In the genomic region with DNA sequence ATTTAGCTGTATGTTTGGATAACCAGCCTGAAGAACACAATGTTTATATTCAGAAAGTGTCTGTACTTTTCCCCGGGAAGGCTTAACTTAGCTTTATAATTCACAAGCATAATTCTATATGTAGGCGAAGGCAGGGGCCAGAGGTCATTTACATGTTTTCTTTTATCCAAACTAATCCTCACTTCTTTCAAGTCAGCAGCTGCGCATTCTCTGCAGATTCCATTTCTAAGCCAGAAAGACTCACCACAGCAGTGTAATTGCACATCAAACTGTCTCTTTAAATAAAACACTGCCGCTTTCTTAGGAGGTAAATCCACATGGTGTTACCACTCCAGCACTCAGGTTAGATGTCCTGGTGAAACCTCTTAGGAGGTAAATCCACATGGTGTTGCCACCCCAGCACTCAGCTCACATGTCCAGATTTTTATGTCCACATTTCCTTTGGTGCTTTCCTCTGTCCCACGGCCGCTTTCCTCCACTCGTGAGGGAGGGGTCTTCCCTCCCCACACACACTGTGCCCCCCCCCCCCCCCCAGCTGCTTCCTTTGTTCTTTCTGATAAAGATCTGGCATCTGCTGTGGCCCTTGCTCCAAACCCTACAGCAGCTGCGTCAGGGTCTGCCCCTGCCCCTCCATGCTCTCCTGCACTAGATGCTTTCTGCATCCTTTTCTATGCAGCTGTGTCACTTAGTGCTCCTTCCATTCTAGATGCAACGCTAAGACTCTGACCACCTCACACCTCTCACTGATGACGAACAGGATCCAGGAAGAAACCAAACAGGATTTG, we compare ENCODE assay signal across 15 mouse cellular contexts.
A peak's percentile ranks its signal among the peaks of the same experiment; 100 is the strongest.
DNase-seq lines count a peak whose midpoint lies in the region; ATAC-seq lines count a peak whose summit lies in the region.
"Had no signal": no experiment of that assay in that cellular context is flagged by ENCODE, and none has a peak within 500 bp of the region (broad histone marks: within the 10 kb centered on the region; RNA-seq: fewer than 3 reads in every experiment).

No protein-coding gene starts in this region.

- DNase-seq in heart, adult 11 months = peak; percentile 35
- DNase-seq in heart, postnatal 14 days = no peak
- no peak for DNase-seq in midbrain, embryonic 10.5 days (ENCODE audit: low spot score)
- DNase-seq: adrenal gland, postnatal 10 days; B cell, adult 2 months; cerebellum, adult 2 months; lung, postnatal 36 days; right cerebral cortex, adult 18-20 months; thymus, postnatal 14 days had no signal

- no peaks in the 10 kb centered on the region for H3K9me3 ChIP-seq in midbrain, embryonic 10.5 days (replicated peaks)
- no peaks in the 10 kb centered on the region for H3K9me3 ChIP-seq in midbrain, embryonic 15.5 days
- no peaks in the 10 kb centered on the region for H3K9me3 ChIP-seq in embryonic facial prominence, embryonic 13.5 days
- no peaks in the 10 kb centered on the region for H3K9me3 ChIP-seq in stomach, embryonic 15.5 days
- H3K9me3 ChIP-seq: liver, embryonic 12.5 days had no signal

- peaks cover 30% of the 10 kb centered on the region for H3K4me1 ChIP-seq in midbrain, embryonic 10.5 days
- peaks cover 7% of the 10 kb centered on the region; the same call in 1 of the 2 replicates for H3K4me1 ChIP-seq in midbrain, embryonic 15.5 days
- H3K4me1 ChIP-seq in embryonic facial prominence, embryonic 13.5 days = peaks cover 23% of the 10 kb centered on the region
- H3K4me1 ChIP-seq in stomach, embryonic 15.5 days = 0 out of 2 replicates have a peak, but pooled peaks cover 4% of the 10 kb centered on the region

- H3K27me3 ChIP-seq in midbrain, embryonic 10.5 days (ENCODE audit: low read depth, poor library complexity, severe bottlenecking) = no peaks in the 10 kb centered on the region
- H3K27me3 ChIP-seq in midbrain, embryonic 15.5 days (replicated peaks) = no peaks in the 10 kb centered on the region
- H3K27me3 ChIP-seq in embryonic facial prominence, embryonic 13.5 days = no peaks in the 10 kb centered on the region
- H3K27me3 ChIP-seq in stomach, embryonic 15.5 days (replicated peaks) = no peaks in the 10 kb centered on the region
- H3K27me3 ChIP-seq: liver, embryonic 12.5 days had no signal

- H3K36me3 ChIP-seq in midbrain, embryonic 10.5 days = peaks cover 41% of the 10 kb centered on the region
- H3K36me3 ChIP-seq in midbrain, embryonic 15.5 days (replicated peaks) = no peaks in the 10 kb centered on the region
- H3K36me3 ChIP-seq in embryonic facial prominence, embryonic 13.5 days = peaks cover 30% of the 10 kb centered on the region
- no peaks in the 10 kb centered on the region for H3K36me3 ChIP-seq in stomach, embryonic 15.5 days

- no peak for ATAC-seq in midbrain, embryonic 15.5 days (replicated peaks)
- ATAC-seq in embryonic facial prominence, embryonic 13.5 days (ENCODE audit: insufficient number of reproducible peaks, insufficient read depth, low FRiP score, low TSS enrichment, low read depth) = no peak
- no peak for ATAC-seq in stomach, embryonic 15.5 days (ENCODE audit: insufficient read depth, low FRiP score, low read depth)
- ATAC-seq in cerebellum, adult (ENCODE audit: insufficient number of reproducible peaks, low FRiP score, low TSS enrichment) = no peak
- ATAC-seq: forebrain, embryonic 16.5 days; liver, embryonic 12.5 days had no signal

- H3K9ac ChIP-seq in midbrain, embryonic 15.5 days = no peak overlapping the region
- no peak overlapping the region for H3K9ac ChIP-seq in embryonic facial prominence, embryonic 13.5 days
- H3K9ac ChIP-seq in stomach, embryonic 15.5 days = no peak overlapping the region
- H3K9ac ChIP-seq: liver, embryonic 12.5 days had no signal

- no peak overlapping the region for H3K4me2 ChIP-seq in midbrain, embryonic 15.5 days
- no peak overlapping the region for H3K4me2 ChIP-seq in embryonic facial prominence, embryonic 13.5 days
- no peak overlapping the region for H3K4me2 ChIP-seq in stomach, embryonic 15.5 days
- H3K4me2 ChIP-seq: liver, embryonic 12.5 days had no signal

- peak overlapping the region; percentile 73 for H3K27ac ChIP-seq in midbrain, embryonic 10.5 days (replicated peaks)
- no peak overlapping the region for H3K27ac ChIP-seq in midbrain, embryonic 15.5 days
- peak overlapping the region; percentile 45 for H3K27ac ChIP-seq in embryonic facial prominence, embryonic 13.5 days
- 0 out of 2 replicates have a peak overlapping the region, but pooled peaks have one; percentile 8 for H3K27ac ChIP-seq in stomach, embryonic 15.5 days
- H3K27ac ChIP-seq: liver, embryonic 12.5 days had no signal

- no peak overlapping the region for H3K4me3 ChIP-seq in midbrain, embryonic 10.5 days
- no peak overlapping the region for H3K4me3 ChIP-seq in midbrain, embryonic 15.5 days
- no peak overlapping the region for H3K4me3 ChIP-seq in embryonic facial prominence, embryonic 13.5 days
- H3K4me3 ChIP-seq in stomach, embryonic 15.5 days (replicated peaks) = no peak overlapping the region
- H3K4me3 ChIP-seq: liver, embryonic 12.5 days had no signal

- intact Hi-C loops in heart, postnatal 14 days (cut with DNase I) = no loop called here

- WGBS in midbrain, embryonic 10.5 days = 55% methylated on average over 10 of the region's 10 CpGs
- 36% methylated on average over 10 of the region's 10 CpGs for WGBS in midbrain, embryonic 15.5 days
- 39% methylated on average over 10 of the region's 10 CpGs for WGBS in embryonic facial prominence, embryonic 13.5 days
- 29% methylated on average over 10 of the region's 10 CpGs for WGBS in stomach, embryonic 15.5 days
